Mouse (Mus musculus) right cerebral cortex, postnatal 10 days (tissue): ENCODE measurements around the gene Gys1.
"Not testable (repeated sequence)": the region's sequence is repeated elsewhere in the genome, so short reads cannot be mapped to it uniquely, and the experiment has no call there.

Experiments
- DNase-seq, 2 experiments: peaks; one replicate each; pipeline ENCODE4 v3.0.0; 2021; ENCODE audit warnings: low spot score in 2 of 2

Gys1 gene

GRCm38 (mm10) chr7:45481374-45481927 lies 46.8 kb downstream of the Gys1 start, which contains the start of gene Tulp2:
Gene Tulp2, plus strand, starts transcription at chr7:45481877.
- peak; percentile 79 to 82 for DNase-seq

GRCm38 (mm10) chr7:45482166-45482565 lies 47.5 kb downstream of the Gys1 start:
- no peak for DNase-seq

- not testable (repeated sequence) for DNase-seq
Observed at GRCm38 (mm10) chr7:45484985-45485384, 50.3 kb downstream of the Gys1 start.

GRCm38 (mm10) chr7:45486158-45486557 lies 51.5 kb downstream of the Gys1 start:
- DNase-seq, result no peak

GRCm38 (mm10) chr7:45486761-45487415 lies 52.2 kb downstream of the Gys1 start, which contains the start of gene Gm45808:
Gene Gm45808, minus strand, starts transcription at chr7:45486811.
- no peak for DNase-seq

- no peak for DNase-seq
Observed at GRCm38 (mm10) chr7:45487861-45488292, 53.2 kb downstream of the Gys1 start.

- DNase-seq, result peak; percentile 61 to 64
Observed at GRCm38 (mm10) chr7:45488293-45489204, 53.9 kb downstream of the Gys1 start, which contains the start of gene Dhdh. Gene Dhdh, minus strand, starts transcription at chr7:45488805.

GRCm38 (mm10) chr7:45489578-45489977 lies 54.9 kb downstream of the Gys1 start:
- DNase-seq, result no peak

- DNase-seq, result no peak
Observed at GRCm38 (mm10) chr7:45490822-45491221, 56.2 kb downstream of the Gys1 start.

- DNase-seq, result no peak
Observed at GRCm38 (mm10) chr7:45491264-45491663, 56.6 kb downstream of the Gys1 start.

GRCm38 (mm10) chr7:45492225-45492844 lies 57.7 kb downstream of the Gys1 start:
- no peak for DNase-seq

GRCm38 (mm10) chr7:45492951-45493350 lies 58.3 kb downstream of the Gys1 start:
- no peak for DNase-seq

- DNase-seq, result no peak
Observed at GRCm38 (mm10) chr7:45494548-45494947, 59.9 kb downstream of the Gys1 start.

- no peak for DNase-seq
Observed at GRCm38 (mm10) chr7:45498427-45498826, 63.8 kb downstream of the Gys1 start.
